Mouse (Mus musculus) liver, embryonic 15.5 days (tissue): ENCODE measurements around the gene Park7. TPM values are rescaled to one million over a fixed set of nuclear protein-coding genes. Genes with fewer than 3 reads are reported as not detected.

ENCODE experiments used
- ATAC-seq: fragments of 200-750 bp; cut with Nextera tagmentation; 2 replicates; pipeline ENCODE4 v1.8.0; 2017; ENCODE audit warnings: moderate number of reproducible peaks, mild to moderate bottlenecking, moderate library complexity; ENCODE audit not compliant: insufficient read depth
- H3K27ac ChIP-seq: fragments of 300-500 bp; sonication (generic); replicated peaks from 2 replicates; pipeline ENCODE4 v1.5.1; 2015; ENCODE audit warnings: mild to moderate bottlenecking, inconsistent platforms
- H3K27me3 ChIP-seq: fragments of 300-500 bp; sonication (generic); 2 replicates; pipeline ENCODE4 v1.6.1; 2015; ENCODE audit warnings: mild to moderate bottlenecking, inconsistent platforms
- H3K36me3 ChIP-seq: fragments of 300-500 bp; sonication (generic); replicated peaks from 2 replicates; pipeline ENCODE4 v1.6.1; 2015; ENCODE audit warnings: moderate library complexity, mild to moderate bottlenecking, inconsistent platforms
- H3K4me1 ChIP-seq: fragments of 300-500 bp; sonication (generic); replicated peaks from 2 replicates; pipeline ENCODE4 v1.6.1; 2015; ENCODE audit warnings: inconsistent platforms
- H3K4me2 ChIP-seq: fragments of 300-500 bp; sonication (generic); 2 replicates; pipeline ENCODE4 v1.6.1; 2015; ENCODE audit warnings: moderate library complexity, mild to moderate bottlenecking, inconsistent platforms
- H3K4me3 ChIP-seq: fragments of 300-500 bp; sonication (generic); replicated peaks from 2 replicates; pipeline ENCODE4 v1.5.1; 2015; ENCODE audit warnings: mild to moderate bottlenecking, inconsistent platforms
- H3K9ac ChIP-seq: fragments of 300-500 bp; sonication (generic); 2 replicates; pipeline ENCODE4 v1.6.1; 2015; ENCODE audit warnings: moderate library complexity, mild to moderate bottlenecking, inconsistent platforms
- H3K9me3 ChIP-seq: fragments of 300-500 bp; sonication (generic); replicated peaks from 2 replicates; pipeline ENCODE4 v1.6.1; 2016; ENCODE audit warnings: inconsistent platforms
- WGBS: fragments of 180-500 bp; shearing (Covaris S2); methylation state at CpG from one replicate; pipeline ENCODE4 v1.1.7; 2015; ENCODE audit warnings: mixed read lengths; ENCODE audit not compliant: insufficient replicate concordance; 5-methylcytosine and 5-hydroxymethylcytosine counted together
- polyA plus RNA-seq: library from polyadenylated mRNA; unstranded; fragments of >200 nt; fragmentation: Nextera tagmentation; extraction: Ambion mirVana; gene quantifications from 2 replicates; pipeline ENCODE4 v1.2.1, GENCODE M21; 2015

The Park7 gene
- polyA plus RNA-seq, 1 experiment from 2014 or later, result 203 TPM

GRCm38 (mm10) chr4:150872681-150873080 lies 41.6 kb downstream of the Park7 start:
- peaks cover 4% of the 10 kb centered on the region; the same call in 1 of the 2 replicates for H3K36me3 ChIP-seq
- H3K27me3 ChIP-seq, result no peaks in the 10 kb centered on the region
- H3K4me2 ChIP-seq, result no peak overlapping the region
- 51% methylated on average over 8 of the region's 8 CpGs for WGBS
- H3K9ac ChIP-seq, result no peak overlapping the region
- H3K9me3 ChIP-seq, result no peaks in the 10 kb centered on the region
- peak overlapping the region; percentile 61; the same call in 1 of the 2 replicates for H3K27ac ChIP-seq
- ATAC-seq, result no peak
- H3K4me1 ChIP-seq, result peaks cover 39% of the 10 kb centered on the region
- no peak overlapping the region for H3K4me3 ChIP-seq

DNA sequence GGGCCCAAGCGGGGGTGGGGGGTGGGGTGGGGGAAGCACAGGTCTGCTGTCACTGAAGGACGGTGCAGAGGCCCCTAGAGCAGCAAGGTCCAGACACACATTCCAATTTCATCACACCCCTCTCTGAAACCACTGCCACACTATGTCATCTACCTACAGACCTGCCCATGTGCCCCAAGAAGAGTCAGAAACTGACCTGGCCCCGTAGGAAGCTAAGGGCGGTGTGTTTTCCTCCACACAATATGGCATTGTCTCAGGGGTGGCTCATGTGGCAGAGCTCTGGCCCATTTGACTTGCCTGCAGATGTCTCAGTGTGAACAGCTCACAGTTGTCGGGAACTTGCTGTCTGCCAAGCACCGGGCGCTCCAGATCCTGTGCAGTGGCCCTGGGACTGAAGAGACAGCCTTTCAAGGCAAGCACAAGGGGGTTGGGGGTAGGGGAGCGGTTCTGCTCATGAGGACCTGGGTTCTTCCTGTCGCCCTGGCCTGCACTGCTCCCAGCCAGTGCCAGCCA lies 42.0 kb downstream of the Park7 start:
- Histone ChIP-seq H3K27ac (peak overlapping the region; percentile 61), H3K27me3 (no peaks in the 10 kb centered on the region), H3K36me3 (peaks cover 8% of the 10 kb centered on the region), H3K4me3 (no peak overlapping the region), H3K9ac (no peak overlapping the region), H3K4me2 (no peak overlapping the region), H3K9me3 (no peaks in the 10 kb centered on the region), H3K4me1 (peaks cover 39% of the 10 kb centered on the region)
- no peak; the same call in 1 of the 2 replicates for ATAC-seq
- WGBS, result 48% methylated on average over 9 of the region's 9 CpGs

- Histone ChIP-seq H3K4me1 (peaks cover 39% of the 10 kb centered on the region), H3K27me3 (no peaks in the 10 kb centered on the region), H3K4me2 (no peak overlapping the region), H3K27ac (peak overlapping the region; percentile 61), H3K9me3 (no peaks in the 10 kb centered on the region), H3K4me3 (no peak overlapping the region), H3K9ac (no peak overlapping the region), H3K36me3 (peaks cover 10% of the 10 kb centered on the region)
- 58% methylated on average over 10 of the region's 10 CpGs for WGBS
- ATAC-seq, result peak; percentile 71
Measured at GRCm38 (mm10) chr4:150871392-150872138, 42.7 kb downstream of the Park7 start.

GRCm38 (mm10) chr4:150870963-150871391 lies 43.3 kb downstream of the Park7 start:
- no peak overlapping the region for H3K4me2 ChIP-seq
- no peak for ATAC-seq
- no peak overlapping the region for H3K9ac ChIP-seq
- 78% methylated on average over 13 of the region's 13 CpGs for WGBS
- H3K27me3 ChIP-seq, result no peaks in the 10 kb centered on the region
- no peak overlapping the region for H3K4me3 ChIP-seq
- 0 out of 2 replicates have a peak overlapping the region, but pooled peaks have one; percentile 61 for H3K27ac ChIP-seq
- no peaks in the 10 kb centered on the region for H3K9me3 ChIP-seq
- peaks cover 39% of the 10 kb centered on the region for H3K4me1 ChIP-seq
- peaks cover 16% of the 10 kb centered on the region for H3K36me3 ChIP-seq

DNA sequence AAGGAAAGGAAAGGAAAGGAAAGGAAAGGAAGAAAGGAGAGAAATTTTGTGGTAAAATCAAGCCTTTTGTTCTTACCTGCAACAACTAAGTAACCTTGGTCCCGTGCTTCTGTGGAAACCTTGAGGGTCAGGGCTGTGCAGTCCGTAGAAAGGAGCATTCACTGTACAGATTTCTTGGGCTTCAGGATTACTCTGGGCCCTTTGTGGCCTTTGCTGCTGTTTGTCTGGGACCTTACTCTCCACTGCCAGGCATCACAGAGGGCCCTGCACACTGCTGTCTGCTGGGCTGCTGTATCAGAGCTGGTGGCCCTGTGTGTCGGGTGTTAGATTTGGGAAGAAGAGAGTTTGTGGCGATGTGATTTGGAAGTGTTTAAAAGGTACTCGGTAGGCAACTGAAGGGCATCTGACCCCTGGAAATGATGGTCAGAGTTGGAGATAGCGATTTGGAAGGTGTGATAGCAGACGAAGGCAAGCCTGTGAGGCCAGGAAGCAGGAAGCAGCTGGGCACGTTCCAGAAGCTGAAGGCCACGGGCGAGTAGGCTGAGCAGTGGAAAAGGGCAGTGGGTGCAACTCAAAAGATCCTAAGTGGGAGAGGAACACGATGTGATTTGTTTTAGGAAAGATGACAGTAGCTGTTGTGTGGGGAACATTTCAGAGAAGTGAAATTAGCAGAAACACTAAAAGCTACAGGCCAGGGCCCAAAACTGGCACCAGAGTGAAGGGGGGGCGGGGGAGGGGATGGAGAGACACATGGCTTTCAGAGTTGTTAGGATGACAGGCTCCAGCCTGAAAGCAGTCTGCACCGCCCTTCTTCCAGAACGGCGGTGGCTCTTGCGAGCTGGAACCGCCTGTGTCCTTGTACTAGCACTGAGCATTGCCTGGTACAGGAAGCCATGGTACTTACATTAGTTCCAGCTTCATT lies 44.7 kb downstream of the Park7 start:
- no peaks in the 10 kb centered on the region for H3K9me3 ChIP-seq
- H3K4me1 ChIP-seq, result peaks cover 34% of the 10 kb centered on the region
- WGBS, result 37% methylated on average over 17 of the region's 17 CpGs
- no peak overlapping the region for H3K4me3 ChIP-seq
- H3K27me3 ChIP-seq, result no peaks in the 10 kb centered on the region
- H3K9ac ChIP-seq, result no peak overlapping the region
- ATAC-seq, result no peak
- no peak overlapping the region for H3K27ac ChIP-seq
- H3K4me2 ChIP-seq, result no peak overlapping the region
- H3K36me3 ChIP-seq, result peaks cover 26% of the 10 kb centered on the region

DNA sequence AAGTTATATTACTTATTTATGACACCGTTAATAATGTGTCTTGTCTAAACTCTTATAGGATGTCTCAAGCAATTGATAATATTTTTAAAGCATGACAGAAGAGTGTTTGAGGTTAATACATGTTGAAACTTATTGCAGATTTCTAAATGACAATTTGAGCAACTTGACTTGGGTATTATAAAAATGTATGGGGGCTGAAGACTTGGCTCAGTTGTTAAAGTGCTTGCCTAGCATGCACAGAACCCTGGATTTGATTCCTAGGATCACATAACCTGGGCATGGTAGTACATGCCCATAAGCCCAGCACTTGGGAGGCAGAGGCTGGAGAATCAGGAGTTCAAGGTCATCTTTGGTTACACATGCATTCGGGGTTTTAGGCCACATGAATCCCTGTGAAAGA lies 45.4 kb downstream of the Park7 start:
- Histone ChIP-seq H3K36me3 (peaks cover 26% of the 10 kb centered on the region), H3K9me3 (no peaks in the 10 kb centered on the region), H3K9ac (no peak overlapping the region), H3K4me3 (no peak overlapping the region), H3K27ac (no peak overlapping the region), H3K4me1 (peaks cover 34% of the 10 kb centered on the region), H3K27me3 (no peaks in the 10 kb centered on the region), H3K4me2 (no peak overlapping the region)
- WGBS, result 50% methylated on average over 2 of the region's 2 CpGs
- ATAC-seq, result no peak

DNA sequence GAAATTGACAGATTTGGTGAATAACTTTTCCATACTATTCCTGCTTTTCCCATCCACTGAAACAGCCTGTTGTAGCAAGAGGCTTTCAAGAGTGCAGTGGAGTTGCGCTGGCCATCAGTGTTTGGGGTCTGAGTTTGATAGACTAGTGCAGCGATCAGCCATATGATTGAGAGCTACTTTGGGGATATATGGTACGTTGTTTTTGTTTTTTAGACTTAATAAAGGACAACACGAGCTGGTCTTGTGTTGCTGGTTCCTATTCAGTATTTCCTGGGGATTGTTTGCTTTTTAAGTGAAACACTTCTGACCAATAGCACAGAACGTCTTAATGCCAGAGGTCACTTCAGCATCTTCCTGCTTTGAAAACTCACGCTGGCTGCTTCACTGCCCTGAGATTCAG lies 46.1 kb downstream of the Park7 start:
- ATAC-seq, result no peak
- Histone ChIP-seq H3K9me3 (no peaks in the 10 kb centered on the region), H3K4me2 (no peak overlapping the region), H3K36me3 (peaks cover 26% of the 10 kb centered on the region), H3K27ac (no peak overlapping the region), H3K27me3 (no peaks in the 10 kb centered on the region), H3K4me3 (no peak overlapping the region), H3K9ac (no peak overlapping the region), H3K4me1 (peaks cover 34% of the 10 kb centered on the region)
- 66% methylated on average over 6 of the region's 6 CpGs for WGBS

GRCm38 (mm10) chr4:150866494-150866893 lies 47.7 kb downstream of the Park7 start:
- Histone ChIP-seq H3K27me3 (no peaks in the 10 kb centered on the region), H3K4me1 (peaks cover 26% of the 10 kb centered on the region), H3K9ac (no peak overlapping the region), H3K27ac (no peak overlapping the region), H3K9me3 (no peaks in the 10 kb centered on the region), H3K36me3 (peaks cover 26% of the 10 kb centered on the region), H3K4me3 (no peak overlapping the region), H3K4me2 (no peak overlapping the region)
- WGBS, result 75% methylated on average over 12 of the region's 12 CpGs
- ATAC-seq, result no peak

GRCm38 (mm10) chr4:150866069-150866468 lies 48.2 kb downstream of the Park7 start:
- Histone ChIP-seq H3K36me3 (peaks cover 26% of the 10 kb centered on the region), H3K4me2 (no peak overlapping the region), H3K9ac (no peak overlapping the region), H3K9me3 (no peaks in the 10 kb centered on the region), H3K27me3 (no peaks in the 10 kb centered on the region), H3K4me1 (peaks cover 25% of the 10 kb centered on the region), H3K27ac (no peak overlapping the region), H3K4me3 (no peak overlapping the region)
- WGBS, result 74% methylated on average over 11 of the region's 11 CpGs
- no peak for ATAC-seq

DNA sequence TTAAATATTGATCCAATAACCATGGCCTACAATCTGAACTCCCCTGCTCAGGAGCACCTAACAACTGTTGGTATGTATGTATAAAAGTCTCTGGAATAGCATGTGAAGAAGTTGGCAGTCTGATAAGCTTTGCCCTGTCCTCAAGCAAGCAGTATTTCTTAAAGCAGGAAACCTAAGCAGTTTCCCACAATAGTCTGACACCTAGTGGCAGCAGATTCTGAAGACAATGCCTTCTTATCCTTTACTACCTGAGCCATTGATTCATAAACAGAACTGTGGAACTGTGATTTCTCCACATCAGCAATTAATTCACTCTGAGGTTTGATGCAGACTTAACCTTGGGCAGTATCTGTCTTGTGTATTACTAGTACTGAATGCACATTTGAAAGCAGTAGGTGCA lies 48.9 kb downstream of the Park7 start:
- peaks cover 23% of the 10 kb centered on the region for H3K4me1 ChIP-seq
- no peaks in the 10 kb centered on the region for H3K27me3 ChIP-seq
- ATAC-seq, result no peak
- H3K9me3 ChIP-seq, result no peaks in the 10 kb centered on the region
- H3K4me3 ChIP-seq, result no peak overlapping the region
- H3K27ac ChIP-seq, result no peak overlapping the region
- no peak overlapping the region for H3K9ac ChIP-seq
- peaks cover 26% of the 10 kb centered on the region for H3K36me3 ChIP-seq
- no peak overlapping the region for H3K4me2 ChIP-seq
